Mouse (Mus musculus) thymus, adult 2 months (tissue): ENCODE data around the gene Syf2. TPM values are rescaled to one million over a fixed set of nuclear protein-coding genes. Genes with fewer than 3 reads are reported as not detected.

Experiments used
- DNase-seq: peaks from one replicate; pipeline ENCODE4 v3.0.0; 2021
- H3K27ac ChIP-seq: fragments of 200-500 bp; 2 replicates; pipeline ENCODE4 v1.5.1; 2012; ENCODE audit warnings: low read length, control low read depth; ENCODE audit not compliant: control insufficient read depth, insufficient read depth
- H3K27me3 ChIP-seq: fragments of 200-500 bp; 2 replicates; pipeline ENCODE4 v1.6.1; 2012; ENCODE audit warnings: mild to moderate bottlenecking, low read length, moderate library complexity, mixed read lengths; ENCODE audit not compliant: control insufficient read depth, insufficient read depth
- H3K36me3 ChIP-seq: fragments of 200-500 bp; 2 replicates; pipeline ENCODE4 v1.6.1; 2012; ENCODE audit warnings: mild to moderate bottlenecking, low read length, moderate library complexity; ENCODE audit not compliant: control insufficient read depth, insufficient read depth
- H3K4me1 ChIP-seq: fragments of 200-500 bp; replicated peaks from 2 replicates; pipeline ENCODE4 v1.6.1; 2012; ENCODE audit warnings: low read length; ENCODE audit not compliant: control insufficient read depth, insufficient read depth
- H3K4me3 ChIP-seq: fragments of 200-500 bp; 2 replicates; pipeline ENCODE4 v1.5.1; 2012; ENCODE audit warnings: mild to moderate bottlenecking, low read length, control low read depth, moderate library complexity; ENCODE audit not compliant: control insufficient read depth, insufficient read depth
- CTCF ChIP-seq: fragments of 200-500 bp; IDR thresholded peaks from 2 replicates; pipeline ENCODE4 v1.5.1; 2012; ENCODE audit warnings: mild to moderate bottlenecking, control low read depth, low read length, moderate library complexity, borderline replicate concordance; ENCODE audit not compliant: control insufficient read depth, poor library complexity, insufficient read depth; ENCODE audit errors: extremely low read depth
- POLR2A ChIP-seq: fragments of 200-500 bp; IDR thresholded peaks from 2 replicates; pipeline ENCODE4 v1.6.1; 2012; ENCODE audit warnings: mild to moderate bottlenecking, low read length, control low read depth, moderate library complexity; ENCODE audit not compliant: control insufficient read depth, poor library complexity, insufficient read depth; ENCODE audit errors: extremely low read depth
- WGBS: fragments of 180-500 bp; shearing (Covaris S2); methylation state at CpG from one replicate; pipeline ENCODE4 v1.1.7; 2018; 5-methylcytosine and 5-hydroxymethylcytosine counted together
- polyA plus RNA-seq: library from polyadenylated mRNA; depleted of rRNA; stranded (reverse); fragments of >200 nt; gene quantifications from 2 replicates; pipeline ENCODE4 v1.2.3, GENCODE M21; 2012

Syf2 gene
- polyA plus RNA-seq, 1 experiment, result 42.8 TPM

DNA sequence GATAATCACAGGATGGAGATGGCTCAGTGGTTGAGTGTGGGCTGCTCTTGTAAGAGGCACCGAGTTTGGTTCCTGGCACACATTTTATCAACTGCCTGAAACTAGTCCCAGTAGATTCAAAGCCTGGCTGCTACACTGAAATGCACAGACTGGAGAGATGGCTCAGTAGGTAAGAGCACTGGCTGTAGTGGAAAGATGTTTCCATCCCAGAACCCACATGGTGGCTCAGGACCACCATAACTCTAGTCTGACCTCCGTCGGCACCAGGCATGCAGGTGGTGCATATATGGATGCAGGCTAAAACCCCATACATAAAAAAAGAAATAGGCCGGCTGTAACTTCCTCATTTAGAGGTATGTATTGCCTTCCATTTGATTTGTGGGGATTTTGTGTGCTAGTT lies 1.2 kb upstream of the Syf2 start:
- peaks cover 8% of the 10 kb centered on the region for H3K4me1 ChIP-seq
- H3K27me3 ChIP-seq, result no peaks in the 10 kb centered on the region
- TF ChIP-seq POLR2A, result no peak
- no peak for TF ChIP-seq CTCF
- H3K36me3 ChIP-seq, result peaks cover 60% of the 10 kb centered on the region
- no peak overlapping the region for H3K4me3 ChIP-seq
- peak overlapping the region; percentile 44; the same call in 1 of the 2 replicates for H3K27ac ChIP-seq
- DNase-seq, result peak; percentile 35
- 28% methylated on average over 4 of the region's 4 CpGs for WGBS

DNA sequence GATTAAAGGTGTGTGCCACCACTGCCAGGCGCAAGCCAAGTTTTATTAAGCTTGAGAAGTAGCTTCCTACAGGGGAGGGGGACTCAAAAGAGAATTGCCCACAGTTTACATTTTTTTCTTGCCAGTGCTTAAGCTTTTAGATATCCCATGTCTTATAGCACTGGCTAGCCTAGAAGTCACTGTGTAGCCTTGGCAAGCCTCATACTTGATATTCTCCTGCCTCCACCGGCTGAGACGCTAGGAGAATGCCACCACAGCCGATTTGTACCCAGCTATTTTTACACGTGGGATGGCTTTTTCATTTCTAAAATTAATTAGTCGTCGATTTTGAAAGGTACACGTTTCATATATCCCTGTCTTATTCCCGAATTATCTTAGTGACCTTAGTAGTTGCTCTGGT lies 508 bp upstream of the Syf2 start:
- Histone ChIP-seq H3K27me3 (no peaks in the 10 kb centered on the region), H3K27ac (peak overlapping the region; percentile 57; the same call in 1 of the 2 replicates), H3K4me3 (no peak overlapping the region), H3K36me3 (peaks cover 61% of the 10 kb centered on the region), H3K4me1 (peaks cover 7% of the 10 kb centered on the region)
- WGBS, result 29% methylated on average over 9 of the region's 9 CpGs
- no peak for DNase-seq
- no peak for TF ChIP-seq CTCF
- no peak for TF ChIP-seq POLR2A

DNA sequence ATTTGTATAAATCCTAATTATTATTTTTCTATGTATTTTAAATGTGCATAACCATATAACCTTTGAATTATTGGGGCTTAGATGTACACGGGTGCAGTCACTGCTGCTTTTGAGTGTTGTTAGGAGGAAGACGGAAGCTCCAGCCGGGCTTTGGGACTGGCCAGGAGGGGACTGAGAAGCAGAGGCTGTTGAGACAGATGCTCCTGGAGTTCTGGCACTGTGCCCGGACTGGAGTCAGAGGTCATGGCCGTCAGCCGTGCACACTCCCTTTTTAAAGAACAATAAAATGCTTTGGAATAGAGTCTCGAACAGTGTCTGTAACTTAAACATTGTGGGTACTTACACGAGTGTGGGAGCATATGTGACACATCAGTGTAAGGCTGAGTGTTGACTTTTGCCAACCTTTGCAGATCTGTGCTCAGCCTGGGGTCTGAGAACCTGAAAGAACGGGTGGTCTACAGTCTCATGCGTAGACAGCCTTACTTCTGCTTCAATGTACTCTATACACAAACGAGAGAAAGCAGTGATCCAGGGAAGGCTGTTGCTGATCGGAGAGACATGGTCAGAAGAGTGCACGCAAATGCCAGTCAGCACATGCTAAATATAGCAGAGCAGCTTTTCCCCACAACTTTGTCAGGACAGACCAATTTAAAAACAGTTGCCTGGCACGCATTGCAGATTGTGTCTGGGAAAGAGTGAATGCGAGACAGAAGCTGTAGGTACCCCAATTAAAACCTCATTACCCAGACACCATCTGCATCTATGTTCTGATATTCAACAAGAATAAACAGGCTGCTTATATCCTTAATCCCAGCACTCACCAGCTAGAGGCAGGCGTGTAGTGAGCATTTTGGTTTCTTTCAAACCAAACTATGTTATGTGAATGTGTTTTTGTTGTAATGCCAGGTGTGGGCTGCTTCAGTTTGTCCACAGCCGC lies 6.8 kb downstream of the Syf2 start:
- H3K27ac ChIP-seq, result no peak overlapping the region
- no peak overlapping the region for H3K4me3 ChIP-seq
- no peak for DNase-seq
- no peaks in the 10 kb centered on the region for H3K27me3 ChIP-seq
- H3K36me3 ChIP-seq, result peaks cover 51% of the 10 kb centered on the region
- 91% methylated on average over 17 of the region's 17 CpGs for WGBS
- no peaks in the 10 kb centered on the region for H3K4me1 ChIP-seq
- no peak for TF ChIP-seq CTCF
- TF ChIP-seq POLR2A, result no peak

DNA sequence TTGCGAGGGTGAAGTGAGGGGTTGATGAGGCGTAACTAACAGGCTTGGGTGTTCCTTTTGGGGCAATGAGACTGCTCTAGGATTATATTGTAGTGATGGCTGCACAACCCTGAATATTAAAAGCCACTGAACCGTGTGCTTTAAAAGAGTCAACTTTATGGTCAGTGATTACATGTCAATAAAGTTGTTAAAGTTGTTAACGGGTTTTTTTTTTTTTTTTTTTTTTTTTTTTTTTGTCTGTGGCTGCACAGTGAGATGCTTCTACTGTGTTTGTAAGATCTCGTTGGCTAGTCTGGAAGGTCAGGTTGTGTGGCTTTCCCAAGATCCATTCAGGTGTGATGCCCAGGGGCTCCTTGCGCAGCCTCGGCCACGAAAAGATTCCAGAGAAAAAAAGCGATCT lies 9.2 kb downstream of the Syf2 start:
- Histone ChIP-seq H3K4me1 (no peaks in the 10 kb centered on the region), H3K4me3 (no peak overlapping the region), H3K27ac (no peak overlapping the region), H3K27me3 (no peaks in the 10 kb centered on the region), H3K36me3 (peaks cover 28% of the 10 kb centered on the region)
- TF ChIP-seq CTCF (no peak), POLR2A (no peak)
- 77% methylated on average over 9 of the region's 9 CpGs for WGBS
- DNase-seq, result no peak

DNA sequence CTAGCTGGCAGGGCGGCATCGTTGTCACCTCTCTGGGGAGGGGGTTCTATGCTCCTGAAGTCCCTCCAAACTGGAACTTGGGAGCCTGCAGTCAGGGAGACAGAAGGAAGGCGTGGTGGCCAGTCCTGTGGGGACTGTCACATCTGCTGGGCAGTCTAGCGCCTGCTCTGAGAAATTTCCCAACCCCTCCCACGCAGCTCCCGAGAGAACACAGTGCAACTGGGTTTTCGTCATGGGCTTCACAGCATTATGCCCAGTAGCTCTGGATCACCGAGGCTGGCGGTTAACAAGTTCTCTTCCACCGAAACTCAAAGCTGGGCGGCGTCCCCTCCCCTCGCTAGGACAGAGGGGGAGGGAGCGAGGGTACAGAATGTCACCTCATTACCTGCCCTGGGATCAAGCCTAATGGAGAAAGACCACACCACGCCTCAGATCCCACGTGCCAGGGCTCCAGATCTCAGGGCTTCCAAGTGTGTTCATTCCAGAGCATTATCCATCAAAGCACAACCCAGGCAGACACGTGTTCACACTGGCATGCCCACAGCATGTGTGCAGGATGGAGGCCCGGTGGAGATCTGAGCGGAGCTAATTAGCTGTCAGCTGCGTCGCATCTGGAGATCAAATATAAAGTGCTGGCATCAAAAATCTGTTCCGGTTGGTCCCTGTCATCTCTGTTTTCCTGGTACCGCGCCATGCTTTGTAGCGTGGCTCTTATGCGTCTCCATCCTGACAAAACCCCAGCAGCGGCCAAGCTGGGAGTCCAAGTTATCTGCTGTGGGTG lies 13.2 kb downstream of the Syf2 start:
- Histone ChIP-seq H3K4me1 (0 out of 2 replicates have a peak, but pooled peaks cover 2% of the 10 kb centered on the region), H3K4me3 (no peak overlapping the region), H3K27ac (no peak overlapping the region), H3K36me3 (no peaks in the 10 kb centered on the region), H3K27me3 (no peaks in the 10 kb centered on the region)
- no peak for TF ChIP-seq CTCF
- TF ChIP-seq POLR2A, result no peak
- WGBS, result 79% methylated on average over 27 of the region's 27 CpGs
- no peak for DNase-seq

DNA sequence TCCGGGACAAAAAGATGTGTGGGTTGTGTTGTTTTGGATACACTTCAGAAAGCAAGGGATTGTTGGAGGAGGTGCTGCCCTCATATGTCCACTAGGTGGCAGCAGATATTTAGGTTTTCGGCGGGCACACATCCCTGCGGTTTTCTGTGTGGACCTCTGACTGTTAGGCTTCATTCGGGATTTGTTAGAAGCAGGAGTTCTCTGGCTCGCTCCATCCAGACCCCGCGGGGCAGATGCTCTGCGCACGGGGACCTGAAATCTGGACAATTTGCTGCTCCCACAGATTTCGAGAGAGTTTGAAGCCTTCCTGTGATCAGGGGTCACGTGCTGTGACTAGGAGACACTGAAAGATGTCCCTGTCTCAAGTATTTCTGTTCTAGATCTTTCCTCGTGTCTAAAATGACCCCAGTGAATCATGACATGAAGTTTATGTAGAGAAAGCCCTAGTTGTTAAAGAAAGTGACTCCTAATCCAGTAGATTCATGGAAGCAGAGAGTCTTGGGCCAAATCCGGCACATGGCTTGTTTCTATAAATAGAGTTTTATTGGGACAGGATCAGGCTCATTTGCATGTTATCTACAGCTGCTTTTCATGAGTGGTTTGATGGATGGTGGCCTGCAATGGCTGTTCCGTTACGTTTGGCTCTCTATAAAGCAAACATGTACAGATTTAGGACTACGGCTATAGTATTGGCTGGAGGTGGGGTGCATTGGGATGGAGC lies 15.5 kb downstream of the Syf2 start:
- Histone ChIP-seq H3K4me1 (0 out of 2 replicates have a peak, but pooled peaks cover 2% of the 10 kb centered on the region), H3K27me3 (no peaks in the 10 kb centered on the region), H3K27ac (no peak overlapping the region), H3K36me3 (no peaks in the 10 kb centered on the region), H3K4me3 (peak overlapping the region; percentile 29; the same call in 1 of the 2 replicates)
- 22% methylated on average over 17 of the region's 17 CpGs for WGBS
- TF ChIP-seq CTCF, result peak; percentile 63; the same call in 1 of the 2 replicates
- TF ChIP-seq POLR2A, result no peak
- DNase-seq, result peak; percentile 63
